Mouse (Mus musculus) gastrocnemius, adult 8-10 months (tissue): ENCODE data around the gene Lingo3. TPM values are rescaled to one million over a fixed set of nuclear protein-coding genes. Genes with fewer than 3 reads are reported as not detected.
A peak's percentile ranks its signal among the peaks of the same experiment; 100 is the strongest.

Experiments used
- DNase-seq, 2 experiments: peaks; one replicate each; pipeline ENCODE4 v3.0.0; 2022; ENCODE audit warnings: low spot score in 2 of 2
- total RNA-seq, 4 experiments: library from RNA; stranded (reverse); gene quantifications; 2 replicates each; pipeline ENCODE4 v1.2.4; 2022

Gene Lingo3
- 10 to 100 TPM in 3 of 4 experiments, 1 to 10 TPM in 1; 7.4 to 12.5 (median 10.4) TPM for total RNA-seq

DNA sequence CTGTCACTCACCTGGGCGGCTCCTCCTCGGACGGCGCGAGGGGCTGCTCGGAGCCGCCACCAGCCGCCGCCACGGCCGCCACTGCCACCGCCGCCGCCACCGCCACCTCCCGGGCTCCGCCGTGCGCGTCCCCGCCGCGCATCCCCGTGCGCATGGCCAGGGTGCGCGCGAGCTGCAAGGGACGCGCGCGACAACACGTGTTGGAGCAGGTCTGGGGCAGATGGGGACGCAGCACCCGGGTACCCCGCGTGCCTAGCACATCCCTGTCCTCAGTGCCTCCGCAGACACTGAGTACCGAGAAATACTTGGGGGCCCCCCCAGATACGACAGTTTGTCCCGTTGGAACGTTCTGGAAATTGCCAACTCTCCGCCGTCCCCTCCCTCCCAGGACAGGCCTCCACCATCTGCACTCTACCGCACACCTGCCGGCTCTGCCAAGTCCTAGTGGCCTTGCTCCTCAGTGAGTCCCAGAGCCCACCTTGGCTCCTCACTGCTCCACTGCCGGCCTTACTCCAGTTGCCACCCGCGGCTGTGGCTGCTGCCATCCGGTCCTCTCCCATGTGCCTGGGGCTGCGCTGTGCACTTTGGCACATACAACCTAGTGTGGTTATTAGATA, at the start of gene Lingo3:
Gene Lingo3 (minus strand): TSS at position 109 of the 617 bp plus-strand sequence.
- DNase-seq: no peak

DNA sequence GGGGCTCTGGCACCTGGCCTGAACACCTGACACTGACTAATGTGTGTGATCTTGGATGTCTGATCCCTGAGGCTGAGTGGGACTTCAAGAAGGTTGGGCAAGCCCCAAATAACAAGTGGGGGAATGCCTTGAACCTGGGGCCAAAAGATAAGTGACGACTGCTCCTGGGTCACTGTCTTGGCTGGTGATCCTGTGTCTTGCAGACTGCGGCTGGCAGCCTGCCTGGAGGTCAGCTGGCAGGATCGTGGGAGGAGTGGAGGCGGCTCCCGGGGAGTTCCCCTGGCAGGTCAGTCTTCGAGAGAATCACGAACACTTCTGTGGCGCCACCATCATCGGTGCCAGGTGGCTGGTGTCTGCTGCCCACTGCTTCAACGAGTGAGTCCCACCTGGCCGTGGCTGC, 43.3 kb upstream of the Lingo3 start:
- peak; percentile 53 to 72 for DNase-seq

DNA sequence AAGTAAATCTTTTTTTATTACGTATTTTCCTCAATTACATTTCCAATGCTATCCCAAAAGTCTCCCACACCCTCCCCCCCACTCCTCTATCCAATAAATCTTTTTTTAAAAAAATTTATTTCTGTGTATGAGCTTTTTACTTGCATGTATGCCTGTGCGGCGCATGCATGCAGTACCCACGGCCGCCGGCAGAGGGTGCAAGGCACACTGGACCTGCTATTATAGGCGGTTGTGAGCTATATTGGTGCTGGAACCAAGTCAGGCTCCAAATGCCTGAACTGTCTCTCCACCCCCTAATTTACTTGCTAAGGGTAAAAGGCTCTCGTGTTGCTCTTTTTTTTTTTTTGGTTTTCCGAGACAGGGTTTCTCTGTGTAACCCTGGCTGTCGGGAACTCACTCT, 37.5 kb upstream of the Lingo3 start:
- DNase-seq: peak; percentile 69 to 77

DNA sequence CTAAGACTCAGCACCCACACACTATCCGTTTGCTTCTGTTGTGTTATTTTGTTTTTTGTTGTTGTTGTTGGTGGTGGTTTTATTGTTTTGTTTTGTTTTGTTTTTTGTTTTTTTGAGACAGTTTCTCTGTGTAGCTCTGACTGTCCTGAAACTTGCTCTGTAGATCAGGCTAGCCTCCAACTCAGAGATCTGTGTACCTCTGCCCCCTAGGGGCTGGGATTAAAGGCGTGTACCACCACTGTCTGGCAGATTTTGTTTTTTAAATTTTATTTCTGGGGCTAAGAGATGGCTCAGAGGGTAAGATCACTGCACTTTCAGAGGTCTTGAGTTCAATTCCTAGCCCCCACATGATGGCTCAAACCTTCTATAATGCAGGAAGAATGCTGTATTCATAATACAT, 37.1 kb upstream of the Lingo3 start:
- no peak for DNase-seq

DNA sequence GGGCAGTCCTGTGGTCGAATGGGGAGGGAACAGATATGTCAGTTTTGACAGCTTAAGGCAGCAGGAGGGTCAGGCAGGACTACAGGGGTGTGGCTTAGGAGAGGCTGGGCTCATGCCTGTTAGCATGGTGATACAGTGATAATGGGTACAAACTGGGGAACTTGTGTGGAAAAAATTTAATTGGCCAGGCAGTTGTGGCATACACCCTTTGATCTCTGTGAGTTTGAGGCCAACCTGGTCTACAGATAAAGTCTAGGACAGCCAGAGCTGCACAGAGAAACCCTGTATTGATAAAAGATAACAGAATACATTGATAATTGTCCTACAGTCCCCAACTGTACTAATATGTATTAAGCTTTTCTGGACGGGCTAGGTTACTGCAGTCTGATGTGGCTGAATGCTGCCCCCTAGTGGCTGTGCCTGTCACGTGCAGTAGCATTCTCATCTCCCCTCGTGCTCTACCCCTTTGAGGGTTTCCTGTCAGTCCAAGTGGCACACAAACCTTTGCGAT, 36.3 kb upstream of the Lingo3 start:
- no peak for DNase-seq

DNA sequence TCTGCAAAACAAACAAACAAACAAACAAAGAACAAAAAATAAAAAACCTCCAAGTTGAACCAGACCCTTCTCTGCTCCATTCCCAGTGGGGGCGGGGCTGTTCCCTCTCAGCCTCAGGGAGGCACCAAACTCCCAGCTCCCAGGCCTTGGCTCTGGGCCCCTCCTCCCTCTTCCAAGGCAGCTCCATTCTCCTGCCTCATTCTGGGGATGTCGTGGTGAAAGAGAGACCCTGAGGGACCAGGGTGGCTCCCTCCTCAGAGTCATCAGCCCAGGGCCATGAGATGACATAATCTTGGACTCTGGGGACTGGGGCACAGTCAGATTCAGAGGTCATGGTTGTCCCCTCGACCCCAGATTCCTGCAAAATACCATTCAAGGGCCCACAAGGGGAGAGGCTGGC, 32.8 kb upstream of the Lingo3 start:
- DNase-seq: no peak

DNA sequence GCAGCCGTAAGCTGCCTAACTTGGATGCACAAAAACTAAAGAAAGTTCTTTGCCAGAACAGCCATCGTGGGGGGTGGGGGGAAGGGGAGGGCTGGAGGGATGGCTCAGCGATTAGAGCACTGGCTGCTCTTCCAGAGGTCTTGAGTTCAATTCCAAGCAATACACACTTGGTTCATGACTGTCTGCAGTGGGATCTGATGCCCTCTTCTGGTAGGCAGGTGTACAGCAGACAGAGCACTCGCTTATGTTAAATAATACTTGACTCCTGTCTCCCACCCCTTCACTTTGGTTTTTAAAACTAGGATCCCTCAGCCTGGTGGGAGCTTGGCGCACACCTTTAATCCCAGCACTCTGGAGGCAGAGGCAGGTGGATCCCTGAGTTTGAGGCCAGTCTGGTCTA, 32.2 kb upstream of the Lingo3 start:
- DNase-seq: no peak

DNA sequence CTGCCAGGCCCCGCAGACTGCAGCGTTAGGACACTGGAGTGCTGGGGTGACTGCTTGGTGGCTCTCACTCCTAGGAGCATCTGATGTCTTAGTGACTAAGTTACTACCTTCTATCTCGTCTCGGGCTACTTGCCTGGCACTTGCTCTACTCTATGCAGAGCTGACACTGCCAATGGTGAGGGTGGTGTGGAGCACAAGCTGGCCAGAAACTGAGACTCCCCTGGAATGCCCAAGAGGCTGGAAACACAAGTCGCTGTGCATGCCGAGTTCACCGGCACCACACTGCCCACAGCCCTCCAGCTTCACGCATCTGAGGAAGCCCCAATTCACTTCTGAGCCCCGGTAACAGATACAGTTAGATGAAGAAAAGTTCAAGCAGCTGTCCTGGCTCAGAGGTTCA, 30.2 kb upstream of the Lingo3 start:
- peak; percentile 33 to 51 for DNase-seq

DNA sequence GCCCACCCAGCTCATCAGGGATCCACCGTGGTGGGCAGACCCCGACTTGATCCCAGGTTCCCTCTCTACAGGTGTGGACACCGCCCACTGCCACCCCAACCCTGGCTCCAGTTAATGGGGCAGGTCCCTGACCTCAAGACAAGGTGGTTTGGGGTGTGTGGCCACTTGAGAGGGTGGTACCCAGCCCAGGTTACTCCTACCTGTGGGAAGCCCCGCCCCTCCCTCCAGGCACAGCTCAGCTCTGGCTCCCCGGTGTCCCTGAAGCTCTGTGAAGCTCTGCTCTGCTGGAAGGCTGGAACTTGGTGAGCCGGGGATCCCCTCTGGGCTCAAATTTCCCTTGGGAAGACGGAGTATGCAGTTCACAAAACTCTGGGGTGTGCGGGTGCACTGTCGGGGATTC, 27.7 kb upstream of the Lingo3 start, which contains the start of gene Tmprss9:
Gene Tmprss9 (plus strand): TSS at position 268 of the 400 bp plus-strand sequence.
- no peak for DNase-seq

DNA sequence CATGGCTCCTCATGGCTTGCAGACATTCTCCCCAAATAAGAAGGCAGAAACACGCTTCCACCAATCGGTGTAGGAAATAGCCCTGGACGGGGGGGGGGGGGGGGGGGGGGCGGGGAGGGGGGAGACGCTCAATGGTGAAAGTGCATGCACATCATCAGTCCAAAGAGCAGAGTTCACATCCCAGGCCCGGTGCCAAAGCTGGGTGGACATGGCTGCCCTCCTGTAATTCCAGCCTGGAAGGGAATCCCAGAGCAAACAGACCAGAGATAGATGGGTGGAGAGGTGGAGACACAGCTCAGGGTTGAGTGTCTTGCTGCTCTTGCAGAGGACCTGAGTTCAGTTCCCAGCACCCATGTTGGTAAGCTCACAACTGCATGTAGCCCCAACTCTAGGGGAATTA, 27.2 kb upstream of the Lingo3 start:
- DNase-seq: no peak

DNA sequence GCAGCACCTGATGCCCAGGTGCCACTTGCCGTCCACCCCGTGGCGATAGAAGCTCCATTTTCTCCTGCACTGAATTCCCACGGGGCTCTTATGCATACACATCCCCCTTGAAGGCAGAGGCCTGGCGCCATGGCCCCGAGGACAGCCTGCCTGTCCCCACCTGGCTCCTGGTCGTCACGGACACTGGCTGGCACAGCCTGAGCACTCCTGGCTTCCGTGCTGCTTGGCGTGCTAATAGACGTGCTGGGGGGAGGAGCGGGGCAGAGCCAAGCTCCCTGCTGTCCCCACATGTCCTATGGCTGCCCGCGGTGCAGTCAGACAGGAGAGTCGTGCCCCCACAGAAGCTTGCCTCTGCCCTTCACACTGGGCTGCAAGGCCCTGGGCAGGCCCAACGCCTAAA, 20.6 kb upstream of the Lingo3 start:
- DNase-seq: peak; percentile 59 to 77

DNA sequence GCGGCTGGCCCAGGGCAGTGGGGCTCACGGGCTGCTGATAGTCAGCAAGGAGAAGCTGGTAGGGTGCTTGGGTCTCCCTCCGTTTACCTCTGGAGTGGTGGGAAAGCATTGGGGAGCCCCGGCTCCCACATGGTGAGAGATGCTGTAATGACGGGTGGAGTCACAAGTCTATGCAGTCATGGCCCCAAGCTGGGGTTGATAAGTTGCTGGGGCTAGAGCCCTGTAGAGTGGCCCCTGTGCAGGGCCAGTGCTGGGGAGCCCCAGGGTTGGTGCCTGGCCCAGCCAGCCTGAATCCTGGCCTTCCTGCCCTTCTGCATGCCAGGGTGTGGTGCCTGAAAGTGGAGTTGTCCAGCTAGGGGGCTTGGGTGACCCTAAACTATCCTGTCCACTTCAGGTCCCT, 18.5 kb upstream of the Lingo3 start:
- DNase-seq: no peak

DNA sequence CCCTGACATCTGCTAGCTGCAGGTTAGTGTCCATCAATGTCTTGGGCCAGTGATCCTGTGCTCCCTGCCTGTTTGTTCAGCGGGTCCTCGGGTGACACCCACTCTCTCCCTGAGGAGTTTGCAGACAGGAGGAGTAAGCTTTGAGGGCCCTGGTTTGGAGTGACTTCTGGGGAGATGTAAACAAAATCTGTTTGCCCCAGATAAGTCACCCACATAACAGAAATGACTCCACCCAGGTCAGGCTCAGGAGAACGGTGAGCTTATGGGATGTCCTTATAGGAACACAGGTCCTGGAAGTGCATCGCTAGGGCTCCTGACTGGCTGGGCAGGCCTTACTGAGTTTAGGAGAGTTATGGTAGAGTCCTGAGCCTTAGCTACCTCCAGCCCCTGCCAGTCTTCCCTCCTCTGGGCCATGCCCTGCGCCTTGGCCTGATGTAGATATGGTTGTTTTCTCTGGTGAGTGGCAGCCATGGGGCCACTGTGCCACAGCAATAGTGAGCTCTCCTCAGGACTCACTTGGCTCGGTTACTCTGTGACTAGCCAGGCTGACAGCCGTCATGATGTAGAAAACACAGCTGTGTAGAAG, 14.6 kb upstream of the Lingo3 start:
- no peak for DNase-seq

DNA sequence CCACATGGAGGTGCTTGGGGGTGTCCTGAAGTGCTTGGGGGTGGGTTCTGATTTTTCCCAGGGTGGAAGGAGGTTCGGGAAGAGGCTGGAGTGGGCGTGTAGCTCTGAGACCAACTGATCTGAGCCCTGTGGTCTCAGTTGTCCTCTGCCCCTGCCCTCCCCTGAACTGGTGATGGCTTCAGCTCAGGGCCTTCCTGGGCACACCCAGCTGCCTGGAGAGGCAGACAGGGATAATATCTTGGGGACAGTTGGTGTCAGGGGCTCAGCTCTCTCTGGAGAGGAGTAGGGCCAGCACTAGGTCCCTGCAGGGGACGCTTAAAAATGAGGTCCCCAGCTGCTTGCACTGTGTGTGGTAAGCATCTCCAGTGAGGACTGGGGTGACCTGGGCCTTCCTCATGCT, 14.0 kb upstream of the Lingo3 start:
- no peak for DNase-seq

DNA sequence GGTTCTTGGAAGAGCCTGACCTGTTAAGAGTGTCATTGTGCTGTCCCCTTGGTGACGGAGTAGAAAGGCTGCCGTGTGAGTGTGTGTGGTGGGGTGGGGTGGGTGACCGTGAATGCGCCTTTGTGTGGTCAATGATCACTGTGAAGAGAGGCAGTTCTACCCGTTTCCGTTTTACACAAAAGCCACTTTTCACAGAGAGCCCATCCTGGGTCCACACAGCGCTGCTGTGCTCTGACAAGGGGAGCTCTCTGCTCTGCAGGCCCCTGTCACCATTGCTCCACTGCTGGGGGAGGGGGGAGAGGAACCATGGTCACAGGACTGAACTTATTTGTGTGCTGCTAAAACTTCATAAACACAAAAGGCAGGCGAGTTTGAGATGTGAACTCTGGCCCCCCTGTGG, 13.5 kb upstream of the Lingo3 start:
- DNase-seq: no peak

DNA sequence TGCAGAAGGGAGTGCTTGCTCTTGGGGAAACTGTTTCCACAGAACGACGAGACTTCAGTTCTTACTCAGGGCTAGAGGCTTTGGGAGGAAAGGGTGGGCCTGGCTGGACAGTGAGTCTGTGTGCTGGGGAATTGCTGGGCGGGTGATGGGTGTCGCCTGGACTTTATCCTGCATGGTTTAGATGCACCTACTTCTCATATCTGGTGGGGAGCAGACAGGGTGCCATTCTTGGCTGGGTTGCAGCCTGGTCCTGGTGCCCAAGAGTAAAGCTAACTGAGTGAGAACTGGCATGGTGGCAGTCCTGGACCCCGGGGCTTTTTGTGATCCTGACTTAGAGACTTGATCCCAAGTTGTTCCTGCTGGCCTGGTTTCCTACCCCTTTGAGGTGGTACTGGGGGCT, 13.1 kb upstream of the Lingo3 start:
- no peak for DNase-seq

DNA sequence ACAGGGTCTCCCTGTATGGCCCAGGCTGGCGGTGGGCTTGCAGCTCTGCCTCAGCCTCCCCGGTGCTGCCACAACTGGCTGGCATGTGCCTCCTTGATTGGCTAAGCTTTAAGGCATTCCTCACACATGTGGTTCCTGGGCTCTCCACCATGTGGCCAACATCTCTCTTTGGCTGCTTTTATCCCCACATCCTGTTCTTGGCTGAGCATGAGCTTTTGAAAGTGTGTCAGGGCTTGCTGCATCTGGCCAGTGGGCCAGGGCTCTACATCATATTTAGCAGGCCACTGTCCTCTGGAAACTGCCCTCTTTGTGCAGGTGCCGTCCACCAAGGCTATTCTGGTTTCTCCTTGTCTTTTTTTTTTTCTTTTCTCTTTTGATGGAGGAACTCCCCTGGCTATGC, 12.4 kb upstream of the Lingo3 start:
- DNase-seq: no peak

DNA sequence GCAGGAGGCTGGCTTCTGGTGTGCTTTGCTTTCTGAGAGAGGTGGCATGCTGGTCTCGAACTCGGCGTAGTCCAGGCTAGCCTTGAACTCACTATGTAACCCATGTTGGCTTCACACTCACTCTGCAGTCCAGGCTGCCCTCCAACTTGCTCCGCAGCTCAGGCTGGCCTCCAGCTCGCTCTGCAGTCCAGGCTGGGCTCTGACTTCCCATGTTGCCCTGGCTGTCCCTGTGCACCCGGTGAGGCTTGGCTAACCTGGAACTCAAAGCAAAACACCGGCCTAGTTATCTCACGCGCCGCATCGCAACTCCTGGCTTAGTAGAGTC, 11.9 kb upstream of the Lingo3 start:
- no peak for DNase-seq

DNA sequence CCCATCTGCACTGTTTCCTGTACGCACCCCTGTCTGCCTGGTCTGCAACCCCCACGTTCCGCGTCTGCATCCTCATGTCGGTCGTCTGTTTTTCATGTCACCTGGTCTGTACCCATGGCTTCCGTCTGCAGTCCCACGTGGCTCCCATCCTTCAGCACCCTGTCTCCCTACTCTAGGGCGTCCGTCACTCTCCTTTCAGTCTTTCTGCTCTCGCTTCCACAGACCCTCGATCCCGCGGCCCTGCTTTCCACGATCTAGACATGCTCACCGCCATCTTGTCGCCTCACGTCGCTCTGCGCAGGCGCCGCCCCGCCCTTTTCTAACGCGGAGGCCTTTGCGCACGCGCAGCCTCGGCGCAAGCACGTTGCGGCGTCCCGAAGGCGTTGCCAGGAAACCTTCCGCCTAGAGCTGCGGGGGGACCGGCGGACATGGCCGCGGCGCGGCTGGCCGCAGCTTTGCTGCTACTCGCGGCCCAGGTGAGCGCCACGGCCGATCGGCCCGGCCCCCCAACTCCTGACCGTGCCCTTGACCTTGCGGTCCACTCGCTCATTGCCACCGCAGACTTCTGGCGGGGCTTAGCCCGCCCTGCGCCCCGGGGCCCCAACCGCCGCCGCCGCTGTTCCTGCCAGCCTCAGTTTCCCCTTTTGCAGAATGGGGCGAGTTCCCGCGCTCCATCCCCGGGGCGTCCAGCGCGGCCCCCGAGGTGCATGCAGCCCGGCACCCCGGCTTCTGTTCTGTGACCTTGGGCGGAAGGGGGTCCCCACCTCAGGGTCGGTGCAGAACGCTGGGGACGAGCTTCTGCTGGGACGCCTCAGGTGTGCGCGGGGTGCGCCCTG, 11.3 kb upstream of the Lingo3 start, which contains the start of the genes Lsm7 and Sppl2b:
Gene Lsm7 (minus strand): TSS at position 297 of the 836 bp plus-strand sequence.
Gene Sppl2b (plus strand): TSS at position 363 of the 836 bp plus-strand sequence.
- DNase-seq: peak; percentile 92 to 95

DNA sequence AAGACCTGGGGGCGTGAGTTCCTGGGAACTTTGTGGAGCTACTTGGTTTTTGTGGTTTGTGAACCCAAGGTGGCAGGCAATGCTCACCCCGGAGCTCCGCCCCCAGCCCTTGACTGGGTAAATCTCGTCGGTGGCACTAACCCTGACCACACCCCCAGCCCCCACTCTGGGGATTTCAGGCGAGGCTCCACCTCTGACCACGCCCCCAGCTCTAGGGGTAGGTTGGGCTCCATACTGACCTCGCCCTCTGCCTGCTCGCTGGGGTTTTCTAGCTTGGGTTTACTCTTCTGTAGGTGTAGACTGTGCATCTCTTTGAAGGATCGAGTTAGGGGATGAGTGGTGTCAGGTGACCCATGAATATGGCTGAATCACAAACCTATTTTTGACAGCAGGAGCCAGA, 4.7 kb upstream of the Lingo3 start:
- peak; percentile 71 to 72 for DNase-seq

DNA sequence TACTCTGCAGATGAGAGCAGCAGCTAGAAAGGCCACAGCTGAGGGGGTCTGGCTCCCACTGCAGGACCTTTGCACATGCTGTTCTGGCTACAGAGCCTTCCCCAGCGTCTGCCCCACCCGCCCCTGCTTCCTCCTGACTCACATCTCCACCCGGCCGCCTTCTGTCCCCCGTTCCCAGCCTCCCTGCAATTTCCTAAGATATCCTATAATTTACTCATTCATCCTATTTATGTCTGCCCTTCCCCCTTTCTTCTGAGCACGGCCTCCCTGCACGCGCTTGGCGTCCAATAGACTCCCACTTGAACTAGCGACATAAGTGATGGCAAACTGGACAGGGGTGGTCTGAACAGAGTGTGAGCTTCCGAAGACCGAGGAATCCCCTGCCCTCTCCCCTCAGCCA, 1.9 kb upstream of the Lingo3 start:
- no peak for DNase-seq

DNA sequence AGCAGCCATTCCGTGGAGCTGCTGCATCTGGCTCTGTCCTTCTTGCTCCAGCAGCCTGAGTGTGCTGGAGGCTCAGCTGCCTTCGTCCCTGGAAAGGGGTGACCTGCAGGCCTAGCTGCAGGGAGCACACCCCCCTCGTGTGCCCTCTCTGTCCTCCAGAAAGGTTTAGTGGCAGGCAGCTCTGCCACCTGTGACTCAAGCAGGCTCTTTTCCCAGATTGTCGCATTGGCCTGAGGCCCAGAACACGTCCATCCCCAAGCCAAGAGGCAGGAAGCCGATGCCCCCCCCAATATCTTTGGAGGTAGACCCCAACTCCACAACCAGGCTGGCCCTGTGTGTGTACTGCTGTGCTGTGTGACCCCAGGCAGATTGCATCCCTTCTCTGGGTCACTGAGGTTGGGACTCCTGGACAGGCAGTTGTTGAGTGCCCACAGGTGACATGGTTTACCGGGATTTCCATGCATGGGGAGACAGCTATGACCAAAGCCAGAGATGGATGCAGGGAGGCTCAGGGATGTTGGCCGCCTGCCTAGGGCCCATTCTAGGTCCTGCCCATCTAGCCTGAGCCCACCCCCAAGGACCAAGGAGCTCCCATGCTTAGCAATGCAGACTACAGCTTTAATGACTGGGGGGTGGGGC, 1.3 kb upstream of the Lingo3 start:
- DNase-seq: no peak
